Mouse (Mus musculus): Measurements from ENCODE around the gene Safb2. TPM values are rescaled to one million over a fixed set of nuclear protein-coding genes. Genes with fewer than 3 reads are reported as not detected.

The Safb2 gene
- polyA plus RNA-seq, 1 experiment from 2014 or later: 84.3 TPM

DNA sequence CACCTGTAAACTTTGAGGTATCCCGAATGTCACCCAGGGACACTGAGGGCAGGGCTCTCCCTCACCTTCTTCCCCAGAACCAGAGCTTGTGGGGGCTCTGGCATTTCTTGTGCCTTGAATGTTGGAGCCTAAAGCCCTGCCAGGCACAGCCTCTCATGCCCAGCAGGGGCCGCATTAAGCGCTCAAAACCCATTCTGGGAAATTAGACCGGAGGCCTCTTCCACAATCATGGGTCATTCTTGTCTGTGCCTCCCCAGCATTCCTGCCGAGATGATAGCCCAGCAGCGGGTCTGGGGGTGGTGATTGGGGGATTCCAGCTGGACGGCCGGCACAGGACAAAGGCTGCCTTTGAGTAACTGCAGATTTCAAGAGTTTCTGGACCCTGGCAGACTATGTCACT is 46.5 kb downstream of the Safb2 start:
- ATAC-seq: peak; percentile 42
- Histone ChIP-seq H3K36me3 (ENCODE audit: poor library complexity, severe bottlenecking) (no peaks in the 10 kb centered on the region), H3K9me3 (replicated peaks) (no peaks in the 10 kb centered on the region), H3K9ac (no peak overlapping the region), H3K4me1 (peaks cover 57% of the 10 kb centered on the region), H3K4me3 (no peak overlapping the region), H3K27ac (peak overlapping the region; percentile 90), H3K27me3 (no peaks in the 10 kb centered on the region), H3K4me2 (no peak overlapping the region)
- 8% methylated on average over 8 of the region's 8 CpGs for WGBS

DNA sequence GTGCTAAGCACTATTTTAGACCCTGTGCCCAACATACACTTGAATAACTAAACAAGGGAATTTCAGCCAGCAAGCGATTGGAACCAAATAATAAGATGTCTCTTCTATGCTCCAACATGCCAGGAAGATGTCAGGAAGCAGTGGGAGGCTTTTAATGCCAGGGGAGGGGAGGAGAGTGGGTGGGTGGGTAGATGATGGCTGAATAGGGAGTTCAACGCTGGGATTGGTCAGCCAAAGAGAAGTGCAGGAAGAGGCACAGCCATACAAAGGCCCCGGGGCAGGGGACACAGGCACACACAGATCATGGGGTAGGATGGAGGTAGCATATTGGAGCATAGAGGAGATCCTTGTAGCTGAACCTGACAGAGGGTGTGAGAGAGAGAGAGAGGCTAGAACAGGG is 47.5 kb downstream of the Safb2 start:
- ATAC-seq: peak; percentile 38
- no peaks in the 10 kb centered on the region for H3K27me3 ChIP-seq
- H3K27ac ChIP-seq: peak overlapping the region; percentile 90
- no peaks in the 10 kb centered on the region for H3K36me3 ChIP-seq (ENCODE audit: poor library complexity, severe bottlenecking)
- H3K9ac ChIP-seq: no peak overlapping the region
- no peak overlapping the region for H3K4me2 ChIP-seq
- H3K9me3 ChIP-seq (replicated peaks): no peaks in the 10 kb centered on the region
- 36% methylated on average over 3 of the region's 3 CpGs for WGBS
- H3K4me3 ChIP-seq: no peak overlapping the region
- peaks cover 49% of the 10 kb centered on the region for H3K4me1 ChIP-seq

DNA sequence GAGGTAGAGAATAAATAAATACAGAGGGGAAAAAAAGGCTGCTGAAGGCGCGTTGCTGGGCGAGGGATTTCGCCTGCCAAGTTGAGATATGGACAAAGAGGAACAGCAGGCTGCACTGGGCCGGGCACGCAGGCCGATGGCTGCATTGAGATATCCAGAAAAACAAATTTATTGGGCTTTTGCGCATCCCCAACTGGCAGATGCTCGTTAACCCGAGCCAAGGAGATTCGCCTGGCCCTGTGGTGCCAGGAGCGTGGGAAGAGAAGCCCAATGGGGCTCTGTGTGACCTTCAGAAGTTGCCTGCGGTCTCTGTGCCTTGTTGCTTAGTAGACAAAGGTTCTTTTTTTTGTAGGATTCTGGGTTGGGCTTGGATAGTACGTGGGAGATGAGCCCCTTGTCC is 48.2 kb downstream of the Safb2 start:
- no peak overlapping the region for H3K4me2 ChIP-seq
- H3K4me1 ChIP-seq: peaks cover 49% of the 10 kb centered on the region
- H3K36me3 ChIP-seq (ENCODE audit: poor library complexity, severe bottlenecking): no peaks in the 10 kb centered on the region
- H3K27ac ChIP-seq: peak overlapping the region; percentile 90
- ATAC-seq: peak; percentile 37
- WGBS: 19% methylated on average over 14 of the region's 14 CpGs
- no peak overlapping the region for H3K9ac ChIP-seq
- no peak overlapping the region for H3K4me3 ChIP-seq
- no peaks in the 10 kb centered on the region for H3K9me3 ChIP-seq (replicated peaks)
- no peaks in the 10 kb centered on the region for H3K27me3 ChIP-seq

DNA sequence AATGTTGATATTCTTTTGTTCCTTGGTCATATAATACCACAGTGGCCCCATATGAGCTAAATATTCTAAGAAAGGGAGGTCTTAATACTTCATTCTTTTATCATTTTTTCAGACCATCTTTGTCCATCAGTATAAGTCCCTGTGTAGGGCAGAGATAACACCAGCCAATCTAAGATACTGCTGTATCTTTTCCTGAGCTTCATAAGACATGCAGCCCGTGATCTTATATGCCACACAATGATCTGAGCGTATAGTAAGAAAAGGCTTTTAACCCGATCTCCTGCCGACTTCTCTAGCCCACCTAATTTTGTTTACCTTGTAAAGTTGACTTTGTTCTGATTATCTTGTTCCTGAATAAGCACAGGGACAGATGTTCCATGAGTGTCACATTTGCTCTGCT is 59.4 kb downstream of the Safb2 start:
- Histone ChIP-seq H3K27ac (no peak overlapping the region), H3K4me3 (no peak overlapping the region), H3K27me3 (no peaks in the 10 kb centered on the region), H3K36me3 (ENCODE audit: poor library complexity, severe bottlenecking) (no peaks in the 10 kb centered on the region), H3K4me1 (no peaks in the 10 kb centered on the region), H3K4me2 (no peak overlapping the region), H3K9ac (no peak overlapping the region), H3K9me3 (replicated peaks) (no peaks in the 10 kb centered on the region)
- 85% methylated on average over 4 of the region's 4 CpGs for WGBS
- ATAC-seq: no peak

DNA sequence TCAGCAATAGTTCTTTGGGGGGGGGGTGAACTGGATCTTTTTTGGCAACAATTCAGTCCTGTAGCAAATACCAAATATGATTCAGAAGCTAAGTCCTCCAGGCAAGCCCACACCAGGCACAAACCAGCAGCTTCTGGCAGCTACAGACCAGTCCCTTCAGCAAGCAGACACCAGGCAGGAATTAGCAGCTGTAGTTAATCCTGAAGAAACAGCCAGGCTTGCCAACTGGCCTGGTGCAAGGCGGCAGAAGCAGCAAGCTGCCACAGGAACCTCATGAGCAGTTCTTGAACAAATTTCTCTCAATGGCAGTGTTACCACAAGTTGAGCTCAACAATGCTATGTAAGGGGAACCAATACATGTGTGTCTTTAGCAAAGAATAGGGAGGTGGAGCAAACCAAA is 61.6 kb downstream of the Safb2 start:
- H3K27ac ChIP-seq: no peak overlapping the region
- no peak overlapping the region for H3K4me3 ChIP-seq
- H3K9ac ChIP-seq: no peak overlapping the region
- H3K4me2 ChIP-seq: no peak overlapping the region
- no peaks in the 10 kb centered on the region for H3K36me3 ChIP-seq (ENCODE audit: poor library complexity, severe bottlenecking)
- WGBS: 67% methylated on average over 1 of the region's 1 CpGs
- H3K9me3 ChIP-seq (replicated peaks): no peaks in the 10 kb centered on the region
- H3K27me3 ChIP-seq: no peaks in the 10 kb centered on the region
- H3K4me1 ChIP-seq: no peaks in the 10 kb centered on the region
- no peak for ATAC-seq

DNA sequence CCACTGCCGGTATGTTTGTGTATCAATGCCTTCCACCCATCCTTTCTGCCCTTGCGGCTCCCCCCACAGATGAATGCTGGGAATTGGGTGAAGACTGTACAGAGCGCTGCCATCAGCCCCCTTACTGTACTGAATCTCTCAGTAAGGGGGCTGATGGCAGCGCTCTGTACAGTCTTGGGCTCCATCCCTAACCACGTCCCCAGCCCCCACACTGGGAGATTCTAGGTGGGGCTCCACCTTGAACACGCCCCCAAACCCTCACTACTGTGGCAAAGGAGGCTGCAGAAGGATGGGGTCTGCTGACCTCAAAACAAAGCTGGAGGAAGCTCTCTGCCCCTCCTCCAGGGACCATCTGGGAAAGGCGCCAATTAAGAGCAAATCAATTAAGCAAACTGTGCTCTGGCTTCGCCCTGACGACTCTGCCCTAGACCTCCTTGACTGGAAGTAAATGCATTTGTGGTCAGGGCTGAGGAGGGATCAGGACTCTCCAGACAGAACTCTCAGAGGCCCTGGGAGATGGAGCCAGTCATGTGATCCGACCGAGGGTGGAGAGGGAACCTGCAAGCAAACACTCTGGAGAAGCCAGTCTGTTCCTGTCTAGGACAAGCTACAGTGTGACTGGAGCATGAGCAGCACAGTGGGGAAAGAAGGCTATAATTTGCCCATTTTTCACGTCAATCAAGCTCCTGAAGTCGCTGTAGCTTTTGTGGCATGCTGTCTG is 68.5 kb downstream of the Safb2 start:
- Histone ChIP-seq H3K4me3 (no peak overlapping the region; the same call in 1 of the 2 replicates), H3K27me3 (peaks cover 20% of the 10 kb centered on the region), H3K9ac (peak overlapping the region; percentile 54), H3K4me1 (peaks cover 46% of the 10 kb centered on the region), H3K36me3 (ENCODE audit: poor library complexity, severe bottlenecking) (no peaks in the 10 kb centered on the region), H3K9me3 (replicated peaks) (peaks cover 3% of the 10 kb centered on the region; the same call in 1 of the 2 replicates), H3K27ac (peak overlapping the region; percentile 94), H3K4me2 (peak overlapping the region; percentile 34)
- 5% methylated on average over 13 of the region's 13 CpGs for WGBS
- peak; percentile 88 for ATAC-seq

DNA sequence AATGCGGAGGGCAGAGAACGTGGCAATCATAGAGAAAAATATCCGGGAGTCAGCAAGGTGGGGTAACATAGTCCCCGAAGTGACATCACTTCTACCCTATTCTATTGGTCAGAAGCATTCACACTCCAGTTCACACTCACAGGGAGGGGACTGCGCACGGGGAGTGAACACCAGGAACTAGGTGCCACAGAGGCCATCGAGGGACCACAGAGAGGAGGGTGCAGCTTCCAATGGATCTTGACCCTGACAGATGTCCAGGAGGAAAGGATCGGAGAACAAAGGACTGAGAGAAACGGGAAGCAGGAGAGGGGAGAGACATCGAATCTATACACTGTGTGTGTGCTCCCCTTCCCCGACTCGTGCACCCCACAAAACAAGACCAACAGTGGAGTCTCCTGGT is 69.5 kb downstream of the Safb2 start:
- Histone ChIP-seq H3K4me2 (peak overlapping the region; percentile 34; the same call in 1 of the 2 replicates), H3K27me3 (peaks cover 29% of the 10 kb centered on the region), H3K4me3 (no peak overlapping the region), H3K4me1 (peaks cover 55% of the 10 kb centered on the region), H3K9me3 (replicated peaks) (peaks cover 3% of the 10 kb centered on the region; the same call in 1 of the 2 replicates), H3K27ac (peak overlapping the region; percentile 94), H3K36me3 (ENCODE audit: poor library complexity, severe bottlenecking) (no peaks in the 10 kb centered on the region), H3K9ac (peak overlapping the region; percentile 54)
- 41% methylated on average over 12 of the region's 12 CpGs for WGBS
- no peak for ATAC-seq

DNA sequence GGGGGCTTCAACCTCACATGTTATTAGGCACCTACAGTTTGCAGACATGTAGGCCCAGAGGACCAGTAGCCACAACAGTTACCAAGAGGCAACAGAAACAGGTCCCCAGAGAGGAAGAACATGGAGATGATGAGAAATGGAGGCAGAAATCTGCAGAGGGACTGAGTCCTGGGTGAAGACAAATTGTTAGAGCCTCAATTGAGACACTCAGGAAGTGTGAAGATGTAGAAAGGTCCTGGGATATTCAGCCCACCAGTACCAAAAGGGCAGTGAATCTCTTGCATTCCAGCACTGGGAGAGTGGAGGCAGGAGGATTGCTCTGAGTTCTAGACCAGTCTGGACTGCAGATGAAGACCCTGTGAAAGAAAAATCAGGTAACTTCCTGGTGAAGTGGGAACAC is 70.1 kb downstream of the Safb2 start:
- H3K27me3 ChIP-seq: peaks cover 29% of the 10 kb centered on the region
- peaks cover 58% of the 10 kb centered on the region for H3K4me1 ChIP-seq
- no peak overlapping the region for H3K9ac ChIP-seq
- no peak for ATAC-seq
- no peak overlapping the region for H3K4me2 ChIP-seq
- peak overlapping the region; percentile 94; the same call in 1 of the 2 replicates for H3K27ac ChIP-seq
- H3K4me3 ChIP-seq: no peak overlapping the region
- peaks cover 3% of the 10 kb centered on the region; the same call in 1 of the 2 replicates for H3K9me3 ChIP-seq (replicated peaks)
- no peaks in the 10 kb centered on the region for H3K36me3 ChIP-seq (ENCODE audit: poor library complexity, severe bottlenecking)

DNA sequence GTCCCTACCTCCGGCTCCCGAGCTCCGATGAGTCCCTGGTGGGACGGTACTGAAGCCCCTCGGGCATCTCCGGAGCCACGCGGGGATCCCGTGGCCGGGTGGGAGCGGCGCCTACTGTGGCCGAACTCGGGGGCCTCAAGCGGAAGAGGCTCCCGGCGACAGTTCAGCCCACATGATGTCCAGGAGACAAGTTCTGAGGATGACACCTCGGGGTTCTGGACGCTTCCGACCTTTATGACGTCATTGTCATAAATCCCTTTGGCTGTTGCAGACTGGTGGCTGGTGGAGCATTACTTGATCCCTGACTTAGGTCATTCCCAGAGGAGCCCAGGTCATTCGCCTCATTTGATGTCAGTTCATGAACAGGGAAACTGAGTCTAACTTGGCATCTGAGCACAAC is 72.1 kb downstream of the Safb2 start, which contains the start of gene Znrf4:
Znrf4 (minus strand) TSS at position 122 of the 400 bp plus-strand sequence.
- Histone ChIP-seq H3K4me2 (peak within 1 kb of the TSS; percentile 51), H3K27ac (peak within 1 kb of the TSS; percentile 97), H3K9me3 (replicated peaks) (peaks cover 3% of the 10 kb centered on the region; the same call in 1 of the 2 replicates), H3K36me3 (ENCODE audit: poor library complexity, severe bottlenecking) (no peaks in the 10 kb centered on the region), H3K27me3 (peaks cover 29% of the 10 kb centered on the region), H3K4me3 (peak within 1 kb of the TSS; percentile 24), H3K9ac (peak within 1 kb of the TSS; percentile 52), H3K4me1 (peaks cover 73% of the 10 kb centered on the region)
- ATAC-seq: no peak
- WGBS: 66% methylated on average over 22 of the region's 22 CpGs

DNA sequence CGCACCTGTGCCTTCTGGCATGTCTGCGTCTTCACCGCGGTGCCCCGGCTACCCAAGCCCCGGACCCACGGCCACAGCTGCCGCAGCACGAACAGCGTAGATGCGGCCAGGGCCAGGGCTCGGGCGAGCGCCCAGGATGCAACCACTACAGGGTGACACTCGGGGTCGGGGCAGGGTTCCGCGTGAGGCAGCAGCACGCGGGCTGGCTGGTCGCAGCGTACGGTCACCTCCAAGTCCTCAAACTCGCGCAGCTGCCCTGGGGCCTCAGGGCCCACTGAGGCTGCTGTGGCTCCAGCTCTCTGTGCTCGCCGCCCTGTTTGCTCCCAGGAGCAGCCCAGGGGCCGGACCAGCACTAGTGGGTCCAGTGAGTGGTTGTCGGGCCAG is 72.7 kb downstream of the Safb2 start:
- Histone ChIP-seq H3K9me3 (replicated peaks) (peaks cover 2% of the 10 kb centered on the region; the same call in 1 of the 2 replicates), H3K4me3 (peak overlapping the region; percentile 24), H3K27me3 (peaks cover 29% of the 10 kb centered on the region), H3K27ac (peak overlapping the region; percentile 22; the same call in 1 of the 2 replicates), H3K4me2 (peak overlapping the region; percentile 51), H3K4me1 (peaks cover 76% of the 10 kb centered on the region), H3K36me3 (ENCODE audit: poor library complexity, severe bottlenecking) (no peaks in the 10 kb centered on the region), H3K9ac (0 out of 2 replicates have a peak overlapping the region, but pooled peaks have one; percentile 52)
- no peak for ATAC-seq
- 24% methylated on average over 29 of the region's 29 CpGs for WGBS

DNA sequence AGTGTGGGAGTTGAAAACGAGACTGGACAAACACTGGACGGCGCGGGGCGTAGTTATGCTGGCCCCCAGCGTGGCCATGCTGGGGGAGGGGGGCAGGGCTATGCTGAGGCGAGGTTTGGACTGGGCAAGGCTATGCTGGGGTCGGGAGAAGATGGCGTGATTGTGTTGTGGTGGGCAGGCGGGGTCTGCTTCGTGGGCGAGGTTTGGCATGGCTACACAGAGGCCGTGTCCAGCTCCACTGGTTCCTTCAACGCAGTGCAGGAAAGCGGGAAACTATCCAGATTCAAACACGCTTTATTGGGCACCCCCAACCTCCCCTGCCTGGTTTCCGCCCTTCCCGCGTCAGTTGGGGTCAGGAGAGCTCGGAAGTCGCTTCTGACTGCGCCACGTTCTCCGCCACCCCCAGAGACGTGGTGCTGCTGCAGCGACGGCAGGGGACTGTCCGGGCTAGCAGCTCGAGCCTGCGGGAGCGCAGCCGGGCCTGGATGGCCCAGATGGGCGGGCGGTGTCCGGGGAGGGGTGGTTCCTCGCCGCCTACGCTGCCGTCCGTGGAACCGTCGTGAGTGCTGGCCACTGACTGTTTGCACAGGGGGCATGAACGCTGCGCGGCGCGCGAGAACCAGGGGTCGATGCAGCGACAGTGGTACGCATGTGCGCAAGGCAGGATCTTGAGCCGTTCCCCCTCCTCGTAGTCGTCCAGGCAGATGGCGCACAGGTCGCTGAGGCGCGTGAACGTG is 73.2 kb downstream of the Safb2 start:
- peaks cover 75% of the 10 kb centered on the region for H3K4me1 ChIP-seq
- H3K27ac ChIP-seq: peak overlapping the region; percentile 97
- H3K9ac ChIP-seq: peak overlapping the region; percentile 52
- H3K4me2 ChIP-seq: peak overlapping the region; percentile 51
- no peak for ATAC-seq
- peak overlapping the region; percentile 24 for H3K4me3 ChIP-seq
- H3K9me3 ChIP-seq (replicated peaks): no peaks in the 10 kb centered on the region
- no peaks in the 10 kb centered on the region for H3K36me3 ChIP-seq (ENCODE audit: poor library complexity, severe bottlenecking)
- WGBS: 11% methylated on average over 60 of the region's 60 CpGs
- H3K27me3 ChIP-seq: peaks cover 29% of the 10 kb centered on the region
